Mouse (Mus musculus) CH12.LX (cell line): ENCODE data around the gene Cela1.

Experiments
- CHD2 ChIP-seq: IDR thresholded peaks from 2 replicates; pipeline ENCODE4 v1.6.1; 2011; ENCODE audit warnings: low read length, improper control_type of control experiment
- CTCF ChIP-seq, 2 experiments: IDR thresholded peaks in 1 of 2; conservative IDR thresholded peaks in 1 of 2; 2 replicates each; pipeline ENCODE4 v1.5.1; 2011 to 2012; ENCODE audit warnings: low read depth in 2 of 2, low read length in 2 of 2, improper control_type of control experiment in 1 of 2, inconsistent platforms in 1 of 2, mild to moderate bottlenecking in 1 of 2, moderate library complexity in 1 of 2
- E2F4 ChIP-seq: IDR thresholded peaks from 2 replicates; pipeline ENCODE4 v1.6.1; 2011; ENCODE audit warnings: low read depth, low read length, improper control_type of control experiment; ENCODE audit not compliant: insufficient replicate concordance
- EP300 ChIP-seq: IDR thresholded peaks from 2 replicates; pipeline ENCODE4 v1.6.1; 2011; ENCODE audit warnings: low read length, improper control_type of control experiment
- GABPA ChIP-seq: IDR thresholded peaks from 2 replicates; pipeline ENCODE4 v1.6.1; 2012; ENCODE audit warnings: low read depth, low read length, improper control_type of control experiment, inconsistent platforms; ENCODE audit not compliant: insufficient replicate concordance
- JUND ChIP-seq: conservative IDR thresholded peaks from 2 replicates; pipeline ENCODE4 v1.6.1; 2011; ENCODE audit warnings: low read depth, low read length, improper control_type of control experiment
- MAFK ChIP-seq: IDR thresholded peaks from 2 replicates; pipeline ENCODE4 v1.6.1; 2011; ENCODE audit warnings: low read length, improper control_type of control experiment; ENCODE audit not compliant: insufficient replicate concordance
- POLR2A ChIP-seq: IDR thresholded peaks from 2 replicates; pipeline ENCODE4 v1.6.1; 2011; ENCODE audit warnings: low read depth, mild to moderate bottlenecking, improper control_type of control experiment, low read length
- POLR2AphosphoS2 ChIP-seq: IDR thresholded peaks from 2 replicates; pipeline ENCODE4 v1.6.1; 2011; ENCODE audit warnings: low read depth, low read length, improper control_type of control experiment
- TBP ChIP-seq: conservative IDR thresholded peaks from 2 replicates; pipeline ENCODE4 v1.6.1; 2011; ENCODE audit warnings: low read depth, low read length, improper control_type of control experiment
- TCF12 ChIP-seq: IDR thresholded peaks from 2 replicates; pipeline ENCODE4 v1.6.1; 2014; ENCODE audit warnings: low read depth, mild to moderate bottlenecking, inconsistent platforms, low read length, improper control_type of control experiment
- UBTF ChIP-seq: IDR thresholded peaks from 2 replicates; pipeline ENCODE4 v1.6.1; 2012; ENCODE audit warnings: low read depth, mild to moderate bottlenecking, inconsistent platforms, low read length, improper control_type of control experiment, moderate library complexity
- ZC3H11A ChIP-seq: IDR thresholded peaks from 2 replicates; pipeline ENCODE4 v1.6.1; 2012; ENCODE audit warnings: low read depth, mild to moderate bottlenecking, inconsistent platforms, low read length, improper control_type of control experiment
- ZKSCAN1 ChIP-seq: IDR thresholded peaks from 2 replicates; pipeline ENCODE4 v1.6.1; 2012; ENCODE audit warnings: low read depth, inconsistent platforms, low read length, improper control_type of control experiment, borderline replicate concordance

GRCm38 (mm10) chr15:100719217-100719616 lies 31.5 kb upstream of the Cela1 start:
- TF ChIP-seq CTCF (conservative IDR thresholded peaks at IDR 0.05 in 1 of 2, IDR thresholded peaks at IDR 0.05 in 1 of 2; ENCODE audit: low read depth in 2 of 2, low read length in 2 of 2): no peak
- TF ChIP-seq POLR2A: no peak
- TF ChIP-seq ZKSCAN1: no peak
- TF ChIP-seq UBTF: no peak
- no peak for TF ChIP-seq GABPA
- no peak for TF ChIP-seq POLR2AphosphoS2
- no peak for TF ChIP-seq CHD2
- no peak for TF ChIP-seq JUND
- TF ChIP-seq EP300: no peak
- no peak for TF ChIP-seq MAFK
- no peak for TF ChIP-seq TBP
- no peak for TF ChIP-seq ZC3H11A
- TF ChIP-seq E2F4: no peak
- no peak for TF ChIP-seq TCF12
